Mouse (Mus musculus) erythroblast, embryonic 14.5 days (primary cell): ENCODE measurements at regions not wholly inside any gene's neighbourhood (a gene's known extent, or its start where the extent isn't known, plus 50 kb on each side); places are given as distances from the start of the nearest gene placed in this dataset.

ENCODE experiments used
- GATA1 ChIP-seq: IDR thresholded peaks from 2 replicates; pipeline ENCODE4 v1.6.1; 2012; ENCODE audit warnings: low read length, inconsistent platforms, mixed read lengths
- TAL1 ChIP-seq: IDR thresholded peaks from 3 replicates; pipeline ENCODE4 v1.6.1; 2012; ENCODE audit warnings: low read length, inconsistent platforms, mixed read lengths

DNA sequence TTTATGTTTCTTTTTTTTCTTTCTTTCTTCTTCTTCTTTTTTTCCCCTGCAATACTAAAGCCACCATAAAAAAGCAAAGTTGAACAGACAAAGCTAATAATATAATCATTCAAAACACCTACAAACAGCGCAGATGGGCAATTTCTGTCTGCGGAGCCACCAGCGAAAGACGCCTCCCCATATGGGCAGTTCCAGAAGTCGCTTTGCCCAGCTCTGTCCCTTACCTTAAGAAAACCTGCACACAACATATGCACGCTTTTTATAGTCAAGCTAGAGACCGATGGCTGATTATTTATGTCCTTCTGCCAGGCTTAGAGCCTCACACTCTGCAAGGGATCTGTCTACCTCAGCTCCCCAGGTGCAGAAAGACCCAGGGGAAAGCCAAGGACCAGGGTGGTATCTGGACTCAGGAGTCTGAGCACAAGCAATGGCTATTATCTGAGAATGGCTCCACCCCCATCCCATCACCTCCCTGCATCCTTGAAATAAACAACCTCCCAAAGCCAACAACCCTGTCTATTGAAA is 326.6 kb downstream of the Tshz3 start:
- TF ChIP-seq GATA1 = no peak
- TF ChIP-seq TAL1 = no peak
